In the genomic region with DNA sequence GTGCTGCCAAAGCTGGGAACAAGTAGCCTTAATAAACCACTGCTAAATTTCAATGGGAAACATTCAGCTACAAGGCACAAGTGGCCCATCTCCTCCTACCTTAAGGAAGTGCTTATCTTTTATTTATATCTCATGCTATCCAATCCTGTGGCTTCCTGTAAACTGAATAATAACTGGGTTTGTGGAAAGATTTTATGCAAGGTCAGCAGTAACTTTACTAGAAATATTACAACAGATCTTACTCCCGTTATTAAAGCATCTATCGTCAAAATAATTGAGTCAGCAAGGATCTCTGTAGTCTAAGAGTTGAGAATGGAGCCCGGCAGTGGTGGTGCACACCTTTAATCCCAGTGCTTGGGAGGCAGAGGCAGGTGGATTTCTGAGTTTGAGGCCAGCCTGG, we compare ENCODE assay signal across 25 mouse cellular contexts. TPM values are rescaled to one million over a fixed set of nuclear protein-coding genes. Genes with fewer than 3 reads are reported as not detected.
DNase-seq lines count a peak whose midpoint lies in the region; ATAC-seq and TF ChIP-seq lines count a peak whose summit lies in the region.
"Had no signal": no experiment of that assay in that cellular context is flagged by ENCODE, and none has a peak within 500 bp of the region (broad histone marks: within the 10 kb centered on the region; RNA-seq: fewer than 3 reads in every experiment).

No protein-coding gene starts in this region.

- TF ChIP-seq CTCF in CH12.LX (conservative IDR thresholded peaks at IDR 0.05 in 1 of 2, IDR thresholded peaks at IDR 0.05 in 1 of 2; ENCODE audit: low read depth in 2 of 2, low read length in 2 of 2) (no peak), MEL (IDR thresholded peaks at IDR 0.05 in 2 of 3, conservative IDR thresholded peaks at IDR 0.05 in 1 of 3; ENCODE audit: control insufficient read depth in 1 of 3, insufficient read depth in 1 of 3, low read depth in 2 of 3, low read length in 3 of 3, poor library complexity in 1 of 3, severe bottlenecking in 1 of 3) (no peak)
- TF ChIP-seq CTCF in bone marrow macrophage, adult 2 months (IDR thresholded peaks at IDR 0.05; ENCODE audit: low read depth, low read length), result no peak

- H3K27ac ChIP-seq in CH12.LX (ENCODE audit: insufficient read depth, low read depth) (no peak overlapping the region), ES-E14 (ENCODE audit: insufficient read depth, low read depth, low read length, poor library complexity, severe bottlenecking) (no peak overlapping the region), MEL (ENCODE audit: control insufficient read depth, low read depth, low read length) (peak overlapping the region; percentile 19; the same call in 1 of the 2 replicates)
- H3K27ac ChIP-seq in bone marrow macrophage, adult 2 months (ENCODE audit: insufficient read depth, low read depth, low read length), result peak overlapping the region; percentile 21; the same call in 1 of the 2 replicates
- H3K27ac ChIP-seq in hindbrain, embryonic 12.5 days, result no peak overlapping the region
- H3K27ac ChIP-seq in forebrain, embryonic 14.5 days (ENCODE audit: low read depth, low read length), result no peak overlapping the region

- no peaks in the 10 kb centered on the region for H3K9me3 ChIP-seq in CH12.LX (replicated peaks; ENCODE audit: low read length)
- H3K9me3 ChIP-seq in ES-E14 (ENCODE audit: control insufficient read depth, insufficient read depth, low read depth, low read length), result no peaks in the 10 kb centered on the region
- H3K9me3 ChIP-seq in MEL (replicated peaks; ENCODE audit: insufficient read depth, low read length), result no peaks in the 10 kb centered on the region
- H3K9me3 ChIP-seq in hindbrain, embryonic 12.5 days (replicated peaks), result no peaks in the 10 kb centered on the region
- no peaks in the 10 kb centered on the region for H3K9me3 ChIP-seq in forebrain, embryonic 14.5 days (replicated peaks; ENCODE audit: control insufficient read depth, low read length)
- H3K9me3 ChIP-seq: G1E had no signal

- TF ChIP-seq RAD21 in CH12.LX (IDR thresholded peaks at IDR 0.05; ENCODE audit: low read depth, low read length), result no peak
- no peak for TF ChIP-seq RAD21 in MEL (IDR thresholded peaks at IDR 0.05; ENCODE audit: low read depth, low read length)

- dilution Hi-C loops in CH12.LX (cut with MboI; ENCODE audit: extremely low pct_ligation_motif_present, extremely low pct_unique_long_range_greater_than_20kb, low sequenced_read_pairs), result no loop called here

- H3K4me1 ChIP-seq in CH12.LX (ENCODE audit: control insufficient read depth in 1 of 2, insufficient read depth in 2 of 2), result no peaks in the 10 kb centered on the region
- H3K4me1 ChIP-seq in ES-E14 (ENCODE audit: control insufficient read depth in 2 of 2, insufficient read depth in 2 of 2, low read length in 2 of 2, poor library complexity in 1 of 2), result no peaks in the 10 kb centered on the region
- peaks cover 3% of the 10 kb centered on the region in 2 experiments; a peak in 1 of 4 replicates for H3K4me1 ChIP-seq in MEL (ENCODE audit: control insufficient read depth in 1 of 2, insufficient read depth in 2 of 2, low read length in 2 of 2)
- peaks cover 2% of the 10 kb centered on the region; the same call in 1 of the 2 replicates for H3K4me1 ChIP-seq in bone marrow macrophage, adult 2 months (ENCODE audit: control insufficient read depth, insufficient read depth, low read length)
- no peaks in the 10 kb centered on the region for H3K4me1 ChIP-seq in hindbrain, embryonic 12.5 days
- H3K4me1 ChIP-seq in forebrain, embryonic 14.5 days (ENCODE audit: control insufficient read depth, insufficient read depth, low read length), result no peaks in the 10 kb centered on the region

- H3K79me2 ChIP-seq in CH12.LX (replicated peaks; ENCODE audit: control insufficient read depth, extremely low read depth, insufficient read depth, poor library complexity, severe bottlenecking) (no peaks in the 10 kb centered on the region), MEL (ENCODE audit: control insufficient read depth, insufficient read depth, low read length, poor library complexity) (no peaks in the 10 kb centered on the region)

- DNase-seq in CH12.LX (ENCODE audit: extremely low read depth) (no peak), ES-E14 (ENCODE audit: low read depth, low spot score) (no peak), MEL (ENCODE audit: low read depth, low spot score) (peak; percentile 22)
- no peak for DNase-seq in urinary bladder, postnatal 25 days (ENCODE audit: low spot score)
- no peak for DNase-seq in gastrocnemius, postnatal 36 days
- no peak for DNase-seq in forebrain, embryonic 14.5 days (ENCODE audit: low spot score)
- DNase-seq: adrenal gland, adult 2 months; adrenal gland, adult 8-10 months; adrenal gland, postnatal 10 days; adrenal gland, postnatal 14 days; adrenal gland, postnatal 25 days; adrenal gland, postnatal 36 days; B cell, adult 2 months; cerebellum, adult 11 months; cerebellum, adult 11-12 months; cerebellum, adult 18-20 months; cerebellum, adult 2 months; cerebellum, adult 8-10 months; cerebellum, adult 9-10 months had no signal

- TF ChIP-seq EP300 in CH12.LX (IDR thresholded peaks at IDR 0.05; ENCODE audit: low read length), result no peak
- TF ChIP-seq EP300 in MEL (IDR thresholded peaks at IDR 0.05; ENCODE audit: low read depth in 1 of 2, low read length in 2 of 2), result 0 out of 4 replicates have a peak, but pooled peaks of 1 of the 2 experiments have one; percentile 18

- no peaks in the 10 kb centered on the region for H3K36me3 ChIP-seq in CH12.LX (replicated peaks in 1 of 2; ENCODE audit: control insufficient read depth in 1 of 2, insufficient read depth in 1 of 2, low read length in 1 of 2)
- H3K36me3 ChIP-seq in ES-E14 (ENCODE audit: control insufficient read depth, insufficient read depth, low read length, poor library complexity, severe bottlenecking), result no peaks in the 10 kb centered on the region
- H3K36me3 ChIP-seq in MEL (ENCODE audit: control insufficient read depth in 1 of 2, insufficient read depth in 2 of 2, low read length in 2 of 2), result peaks cover 0 to 15% of the 10 kb centered on the region in 2 experiments; a peak in 2 of 4 replicates
- no peaks in the 10 kb centered on the region for H3K36me3 ChIP-seq in hindbrain, embryonic 12.5 days
- H3K36me3 ChIP-seq in forebrain, embryonic 14.5 days (ENCODE audit: control insufficient read depth, insufficient read depth, low read length), result no peaks in the 10 kb centered on the region
- H3K36me3 ChIP-seq: G1E had no signal

- TF ChIP-seq POLR2A in CH12.LX (IDR thresholded peaks at IDR 0.05; ENCODE audit: low read depth, low read length) (no peak), MEL (IDR thresholded peaks at IDR 0.05; ENCODE audit: control insufficient read depth in 1 of 2, insufficient read depth in 1 of 2, low read depth in 1 of 2, low read length in 2 of 2, poor library complexity in 1 of 2) (no peak)
- no peak for TF ChIP-seq POLR2A in bone marrow macrophage, adult 2 months (IDR thresholded peaks at IDR 0.05; ENCODE audit: borderline replicate concordance, low read depth, low read length)

- H3K4me2 ChIP-seq in CH12.LX (ENCODE audit: insufficient read depth, low read depth, poor library complexity, severe bottlenecking), result no peak overlapping the region
- no peak overlapping the region for H3K4me2 ChIP-seq in hindbrain, embryonic 12.5 days (replicated peaks)
- H3K4me2 ChIP-seq in forebrain, embryonic 14.5 days (ENCODE audit: low read length), result no peak overlapping the region

- intact Hi-C loops in gastrocnemius, postnatal 36 days (cut with DNase I), result no loop called here

- H3K4me3 ChIP-seq in CH12.LX (replicated peaks in 1 of 3; ENCODE audit: low read depth in 2 of 3, low read length in 2 of 3, poor library complexity in 1 of 3) (no peak overlapping the region), ES-E14 (ENCODE audit: insufficient read depth in 1 of 2, low read depth in 1 of 2, low read length in 2 of 2, poor library complexity in 1 of 2, severe bottlenecking in 1 of 2) (no peak overlapping the region), MEL (ENCODE audit: control insufficient read depth in 1 of 2, insufficient read depth in 1 of 2, low read depth in 2 of 2, low read length in 2 of 2) (no peak overlapping the region)
- H3K4me3 ChIP-seq in bone marrow macrophage, adult 2 months (ENCODE audit: insufficient read depth, low read length), result no peak overlapping the region
- H3K4me3 ChIP-seq in hindbrain, embryonic 12.5 days, result no peak overlapping the region
- H3K4me3 ChIP-seq in forebrain, embryonic 14.5 days (ENCODE audit: low read depth, low read length), result no peak overlapping the region

- ATAC-seq in hindbrain, embryonic 12.5 days (ENCODE audit: low FRiP score), result no peak
- no peak for ATAC-seq in forebrain, embryonic 14.5 days
- ATAC-seq: activated CD4-positive, CD25-positive, alpha-beta regulatory T cell, adult 4 months; CD4-positive, CD25-positive, alpha-beta regulatory T cell, adult 4 months; Patski had no signal

- H3K27me3 ChIP-seq in CH12.LX (replicated peaks) (no peaks in the 10 kb centered on the region), MEL (ENCODE audit: control insufficient read depth in 1 of 2, insufficient read depth in 2 of 2, low read length in 2 of 2) (no peaks in the 10 kb centered on the region)
- H3K27me3 ChIP-seq in hindbrain, embryonic 12.5 days, result no peaks in the 10 kb centered on the region
- no peaks in the 10 kb centered on the region for H3K27me3 ChIP-seq in forebrain, embryonic 14.5 days (replicated peaks; ENCODE audit: control insufficient read depth, insufficient read depth, low read length)

- in situ Hi-C loops in CH12.LX (cut with MboI; ENCODE audit: low pct_ligation_motif_present, low pct_unique_long_range_greater_than_20kb, low sequenced_read_pairs) (no loop called here), ES-E14 (cut with MboI; ENCODE audit: low sequenced_read_pairs in 2 of 2, unreplicated experiment in 2 of 2) (no loop called here)

- no peak overlapping the region for H3K9ac ChIP-seq in CH12.LX (ENCODE audit: insufficient read depth, low read depth)
- no peak overlapping the region for H3K9ac ChIP-seq in ES-E14 (ENCODE audit: insufficient read depth, low read depth, low read length, poor library complexity, severe bottlenecking)
- no peak overlapping the region for H3K9ac ChIP-seq in MEL (ENCODE audit: control insufficient read depth, low read depth, low read length, poor library complexity, severe bottlenecking)
- no peak overlapping the region for H3K9ac ChIP-seq in hindbrain, embryonic 12.5 days
- no peak overlapping the region for H3K9ac ChIP-seq in forebrain, embryonic 14.5 days (ENCODE audit: low read length)

- WGBS in hindbrain, embryonic 12.5 days, result 87% methylated on average over 3 of the region's 3 CpGs
- 90% methylated on average over 3 of the region's 3 CpGs for WGBS in forebrain, embryonic 14.5 days

RNA-seq across cellular contexts. Expression of a gene that starts 11.1 kb away (rescaled TPM):
- 0.13 and 0.34 TPM in 2 replicates for total RNA-seq in CH12.LX (2012; rRNA removed)
- 0.28 and 0.35 TPM in 2 replicates for total RNA-seq in CH12.LX (2014; rRNA removed)
- polyA plus RNA-seq in CH12.LX (2012; ENCODE audit: insufficient read length, low read depth), result 1.7 and 1.9 TPM in 2 replicates
- 8.7 and 11.6 TPM in 2 replicates for total RNA-seq in ES-E14 (2012; rRNA removed)
- total RNA-seq in MEL (2012; rRNA removed), result 1.2 and 1.9 TPM in 2 replicates
- polyA plus RNA-seq in MEL (2012; ENCODE audit: insufficient read depth in 1 of 2, insufficient read length in 2 of 2, low read depth in 1 of 2, low replicate concordance in 2 of 2, missing spikeins in 1 of 2), result 10 to 100 TPM in 1 of 2 experiments, not detected in 1; 10.4 TPM
- 2.0 and 4.2 TPM in 2 replicates for polyA plus RNA-seq in bone marrow macrophage, adult 2 months (2012; ENCODE audit: insufficient read depth, insufficient read length, missing spikeins)
- polyA plus RNA-seq in hindbrain, embryonic 12.5 days (2016; fragmentation: Nextera tagmentation; extraction: Ambion mirVana), result 20.9 and 22.3 TPM in 2 replicates
- total RNA-seq in gastrocnemius, postnatal 36 days (2021), result under 1 TPM in 1 of 2 experiments, not detected in 1; 0.10 TPM
- polyA plus RNA-seq in forebrain, embryonic 14.5 days (2014; fragmentation: Nextera tagmentation; extraction: Ambion mirVana), result 11.3 and 14.7 TPM in 2 replicates

RNA-seq across cellular contexts. Expression of a gene that starts 11.6 kb away (rescaled TPM):
- total RNA-seq in CH12.LX (2012; rRNA removed) (29.6 and 33.9 TPM in 2 replicates), CH12.LX (2014; rRNA removed) (38.0 and 47.0 TPM in 2 replicates), ES-E14 (2012; rRNA removed) (36.6 and 40.3 TPM in 2 replicates), MEL (2012; rRNA removed) (37.7 and 38.7 TPM in 2 replicates)
- polyA plus RNA-seq in CH12.LX (2012; ENCODE audit: insufficient read length, low read depth) (29.3 and 33.5 TPM in 2 replicates), MEL (2012; ENCODE audit: insufficient read depth in 1 of 2, insufficient read length in 2 of 2, low read depth in 1 of 2, low replicate concordance in 2 of 2, missing spikeins in 1 of 2) (10 to 100 TPM; 26.8 to 36.1 TPM)
- polyA plus RNA-seq in bone marrow macrophage, adult 2 months (2012; ENCODE audit: insufficient read depth, insufficient read length, missing spikeins), result 10.3 and 11.2 TPM in 2 replicates
- 13.3 and 13.6 TPM in 2 replicates for polyA plus RNA-seq in hindbrain, embryonic 12.5 days (2016; fragmentation: Nextera tagmentation; extraction: Ambion mirVana)
- 1 to 10 TPM; 3.0 to 3.2 TPM for total RNA-seq in gastrocnemius, postnatal 36 days (2021)
- polyA plus RNA-seq in forebrain, embryonic 14.5 days (2014; fragmentation: Nextera tagmentation; extraction: Ambion mirVana), result 8.1 and 8.6 TPM in 2 replicates

Comparison
In these comparisons a context has a peak if more than half of its experiments do, and no peak if none do; other contexts are left out.
1. H3K27ac ChIP-seq: peak in MEL (single experiment) and bone marrow macrophage, adult 2 months (single experiment); none in CH12.LX (single experiment), ES-E14 (single experiment), hindbrain, embryonic 12.5 days (single experiment) and forebrain, embryonic 14.5 days (single experiment).